Mouse (Mus musculus) heart, adult 2 months (tissue): ENCODE results near the gene Tspan1.

Experiments used
- CTCF ChIP-seq: fragments of 200-600 bp; IDR thresholded peaks from 2 replicates; pipeline ENCODE4 v1.8.1; 2022; ENCODE audit warnings: antibody characterized with exemption, mild to moderate bottlenecking, moderate library complexity
- POLR2A ChIP-seq: fragments of 200-500 bp; IDR thresholded peaks from 2 replicates; pipeline ENCODE4 v1.6.1; 2011; ENCODE audit warnings: mild to moderate bottlenecking, low read depth, low read length, control low read depth; ENCODE audit not compliant: insufficient read depth

DNA sequence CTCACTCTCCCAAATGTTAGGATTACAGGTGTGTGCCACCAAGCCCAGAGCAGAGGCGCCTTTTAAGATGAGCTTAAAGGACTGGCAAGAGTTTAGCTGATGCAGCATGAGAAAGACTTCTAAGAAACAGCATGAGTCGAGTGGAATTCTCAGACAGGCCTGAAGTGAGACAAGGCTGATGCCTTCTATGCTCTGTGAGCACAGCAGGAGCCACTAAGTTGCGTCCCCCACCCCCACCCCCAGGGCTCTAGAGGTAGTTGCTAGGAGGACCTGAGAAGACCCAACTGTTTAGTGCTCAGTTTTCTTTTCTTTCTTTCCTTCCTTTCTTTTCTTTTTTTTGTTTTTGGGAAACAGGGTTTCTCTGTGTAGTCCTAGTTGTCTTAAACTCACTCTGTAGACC lies 14.7 kb upstream of the Tspan1 start:
- no peak for TF ChIP-seq CTCF
- no peak for TF ChIP-seq POLR2A
